Mouse (Mus musculus) kidney, postnatal 0 days (tissue): ENCODE results near the gene Lrrc45. TPM values are rescaled to one million over a fixed set of nuclear protein-coding genes. Genes with fewer than 3 reads are reported as not detected.

ENCODE experiments used
- ATAC-seq: fragments of 200-750 bp; cut with Nextera tagmentation; replicated peaks from 2 replicates; pipeline ENCODE4 v1.8.0; 2017; ENCODE audit warnings: low read depth, moderate number of reproducible peaks, moderate TSS enrichment, moderate library complexity; ENCODE audit not compliant: low FRiP score
- DNase-seq: peaks from one replicate; pipeline ENCODE4 v3.0.0-alpha.2; 2016; ENCODE audit warnings: low spot score
- H3K27ac ChIP-seq: fragments of 300-500 bp; sonication (generic); 2 replicates; pipeline ENCODE4 v1.5.1; 2014; ENCODE audit warnings: mild to moderate bottlenecking
- H3K27me3 ChIP-seq: fragments of 300-500 bp; sonication (generic); 2 replicates; pipeline ENCODE4 v1.6.1; 2014; ENCODE audit warnings: low read length, mixed read lengths; ENCODE audit not compliant: insufficient read depth
- H3K36me3 ChIP-seq: fragments of 300-500 bp; sonication (generic); 2 replicates; pipeline ENCODE4 v1.6.1; 2014; ENCODE audit warnings: low read length, mixed read lengths; ENCODE audit not compliant: insufficient read depth
- H3K4me1 ChIP-seq: fragments of 300-500 bp; sonication (generic); replicated peaks from 2 replicates; pipeline ENCODE4 v1.6.1; 2014; ENCODE audit warnings: antibody characterized with exemption, low read length, mixed read lengths; ENCODE audit not compliant: insufficient read depth
- H3K4me2 ChIP-seq: fragments of 300-500 bp; sonication (generic); 2 replicates; pipeline ENCODE4 v1.6.1; 2014; ENCODE audit warnings: mild to moderate bottlenecking, low read length, moderate library complexity, mixed read lengths
- H3K4me3 ChIP-seq: fragments of 300-500 bp; sonication (generic); replicated peaks from 2 replicates; pipeline ENCODE4 v1.5.1; 2014; ENCODE audit warnings: low read depth, low read length
- H3K9ac ChIP-seq: fragments of 300-500 bp; sonication (generic); 2 replicates; pipeline ENCODE4 v1.6.1; 2014; ENCODE audit warnings: low read depth, low read length
- H3K9me3 ChIP-seq: fragments of 300-500 bp; sonication (generic); replicated peaks from 2 replicates; pipeline ENCODE4 v1.6.1; 2016; ENCODE audit warnings: low read length, inconsistent platforms, mixed read lengths
- CTCF ChIP-seq: IDR thresholded peaks from 2 replicates; pipeline ENCODE4 v1.5.1; 2016; ENCODE audit warnings: antibody characterized with exemption, low read depth, mild to moderate bottlenecking, moderate library complexity
- WGBS: fragments of 180-500 bp; shearing (Covaris S2); extraction: QIAGEN DNeasy Blood & Tissue Kit; methylation state at CpG from one replicate; pipeline ENCODE4 v1.1.7; 2014; 5-methylcytosine and 5-hydroxymethylcytosine counted together
- polyA plus RNA-seq: library from polyadenylated mRNA; unstranded; fragments of >200 nt; fragmentation: Nextera tagmentation; extraction: Ambion mirVana; gene quantifications from 2 replicates; pipeline ENCODE4 v1.2.1, GENCODE M21; 2015

The Lrrc45 gene
- polyA plus RNA-seq, 1 experiment from 2014 or later = 31.3 TPM

DNA sequence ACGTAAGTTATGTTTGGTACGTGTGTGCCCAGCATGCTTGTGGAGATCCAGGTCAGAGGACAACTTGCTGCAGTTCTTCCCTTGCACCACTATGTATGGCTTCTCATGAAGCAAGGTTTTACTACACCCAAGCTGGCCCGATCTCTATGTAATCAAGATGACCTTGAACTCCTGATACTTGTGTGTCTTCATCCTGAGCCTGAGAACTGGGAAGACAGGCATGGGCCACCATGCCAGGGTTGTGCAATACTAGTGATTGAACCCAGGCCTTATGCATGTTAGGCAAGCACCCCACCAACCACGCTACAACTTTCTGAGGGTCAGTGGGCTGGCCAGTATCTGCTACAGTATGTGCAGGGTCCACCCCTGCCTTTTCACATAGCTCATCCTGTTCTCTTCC lies 36.8 kb upstream of the Lrrc45 start:
- peaks cover 18% of the 10 kb centered on the region; the same call in 1 of the 2 replicates for H3K36me3 ChIP-seq
- no peak overlapping the region for H3K27ac ChIP-seq

GRCm38 (mm10) chr11:120679909-120680308 lies 33.8 kb upstream of the Lrrc45 start:
- no peak overlapping the region for H3K4me2 ChIP-seq
- 79% methylated on average over 3 of the region's 3 CpGs for WGBS
- H3K36me3 ChIP-seq = peaks cover 26% of the 10 kb centered on the region; the same call in 1 of the 2 replicates
- 0 out of 2 replicates have a peak overlapping the region, but pooled peaks have one; percentile 19 for H3K27ac ChIP-seq
- TF ChIP-seq CTCF = peak; percentile 63
- ATAC-seq (peak; percentile 84), DNase-seq (peak; percentile 45)
- H3K4me1 ChIP-seq = no peaks in the 10 kb centered on the region
- H3K9me3 ChIP-seq = no peaks in the 10 kb centered on the region
- no peak overlapping the region for H3K4me3 ChIP-seq
- H3K27me3 ChIP-seq = no peaks in the 10 kb centered on the region
- H3K9ac ChIP-seq = no peak overlapping the region

More for the DNA sequence above, 36.8 kb upstream of the Lrrc45 start:
- H3K4me3 ChIP-seq = no peak overlapping the region
- TF ChIP-seq CTCF = no peak
- H3K27me3 ChIP-seq = no peaks in the 10 kb centered on the region
- DNase-seq (no peak), ATAC-seq (no peak)
- H3K4me1 ChIP-seq = no peaks in the 10 kb centered on the region
- no peak overlapping the region for H3K9ac ChIP-seq
- no peak overlapping the region for H3K4me2 ChIP-seq
- WGBS = 96% methylated on average over 4 of the region's 4 CpGs
- no peaks in the 10 kb centered on the region for H3K9me3 ChIP-seq

GRCm38 (mm10) chr11:120682683-120683082 lies 31.0 kb upstream of the Lrrc45 start:
- no peaks in the 10 kb centered on the region for H3K4me1 ChIP-seq
- no peak for DNase-seq
- no peak overlapping the region for H3K9ac ChIP-seq
- no peak overlapping the region for H3K4me3 ChIP-seq
- H3K27me3 ChIP-seq = no peaks in the 10 kb centered on the region
- H3K4me2 ChIP-seq = no peak overlapping the region
- ATAC-seq = no peak
- H3K36me3 ChIP-seq = peaks cover 34% of the 10 kb centered on the region; the same call in 1 of the 2 replicates
- no peaks in the 10 kb centered on the region for H3K9me3 ChIP-seq
- WGBS = 94% methylated on average over 5 of the region's 5 CpGs
- no peak overlapping the region for H3K27ac ChIP-seq
- no peak for TF ChIP-seq CTCF

GRCm38 (mm10) chr11:120683536-120683935 lies 30.2 kb upstream of the Lrrc45 start:
- no peak for TF ChIP-seq CTCF
- DNase-seq = no peak
- no peaks in the 10 kb centered on the region for H3K4me1 ChIP-seq
- H3K27ac ChIP-seq = no peak overlapping the region
- 90% methylated on average over 3 of the region's 3 CpGs for WGBS
- no peak overlapping the region for H3K4me2 ChIP-seq
- H3K27me3 ChIP-seq = no peaks in the 10 kb centered on the region
- no peaks in the 10 kb centered on the region for H3K9me3 ChIP-seq
- no peak for ATAC-seq
- peaks cover 33% of the 10 kb centered on the region; the same call in 1 of the 2 replicates for H3K36me3 ChIP-seq
- H3K4me3 ChIP-seq = no peak overlapping the region
- no peak overlapping the region for H3K9ac ChIP-seq

DNA sequence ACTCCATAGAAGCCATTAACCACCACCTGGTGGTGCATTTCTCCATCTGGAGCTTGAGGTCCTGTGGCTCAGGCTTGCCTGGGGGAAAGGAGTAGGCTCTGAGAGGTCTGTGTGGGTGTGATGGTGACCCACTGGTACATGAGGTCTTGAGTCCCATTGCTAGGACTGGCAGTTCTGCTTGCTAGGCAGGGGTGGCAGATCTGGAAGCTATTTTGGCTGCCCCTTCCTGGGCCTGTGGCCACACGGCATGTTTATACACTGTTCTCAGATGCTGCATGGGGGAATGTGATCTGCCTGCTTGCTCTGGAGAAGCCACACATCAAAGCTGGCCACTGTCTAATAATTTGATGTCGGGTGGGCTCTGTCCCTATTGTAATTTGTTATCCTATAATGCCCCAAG lies 29.6 kb upstream of the Lrrc45 start:
- Histone ChIP-seq H3K36me3 (peaks cover 38% of the 10 kb centered on the region; the same call in 1 of the 2 replicates), H3K27ac (no peak overlapping the region)

DNA sequence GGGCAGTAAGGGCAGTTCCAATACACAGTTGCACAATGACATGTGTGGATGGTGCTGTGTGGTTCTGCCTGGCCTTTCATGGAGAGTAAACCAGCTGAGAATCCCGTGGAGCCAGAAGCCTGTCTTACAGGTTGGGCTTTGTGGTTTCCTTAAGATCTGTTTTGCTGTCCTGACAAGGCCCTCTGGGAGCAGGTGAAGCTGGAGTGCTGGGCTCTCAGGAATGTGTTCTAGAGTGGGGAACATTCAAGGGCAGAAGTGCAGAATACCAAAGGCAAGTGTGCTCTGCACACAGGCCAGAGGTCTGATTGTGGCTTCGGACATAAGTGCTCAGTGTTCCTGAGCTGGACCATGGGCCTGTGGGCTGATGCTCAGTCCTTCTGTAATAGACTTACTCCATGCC lies 29.1 kb upstream of the Lrrc45 start:
- H3K36me3 ChIP-seq = peaks cover 39% of the 10 kb centered on the region
- DNase-seq (no peak), ATAC-seq (no peak)
- 86% methylated on average over 2 of the region's 2 CpGs for WGBS
- H3K4me2 ChIP-seq = no peak overlapping the region
- no peaks in the 10 kb centered on the region for H3K27me3 ChIP-seq
- TF ChIP-seq CTCF = no peak
- no peak overlapping the region for H3K4me3 ChIP-seq
- H3K9ac ChIP-seq = no peak overlapping the region
- no peaks in the 10 kb centered on the region for H3K9me3 ChIP-seq
- H3K4me1 ChIP-seq = no peaks in the 10 kb centered on the region
- no peak overlapping the region for H3K27ac ChIP-seq

More for the DNA sequence above, 29.6 kb upstream of the Lrrc45 start:
- DNase-seq (no peak), ATAC-seq (no peak)
- Histone ChIP-seq H3K4me3 (no peak overlapping the region), H3K4me1 (no peaks in the 10 kb centered on the region), H3K9me3 (no peaks in the 10 kb centered on the region), H3K9ac (no peak overlapping the region), H3K4me2 (no peak overlapping the region), H3K27me3 (no peaks in the 10 kb centered on the region)
- whole genome bisulfite sequencing = 69% methylated on average over 2 of the region's 2 CpGs
- no peak for TF ChIP-seq CTCF

- Histone ChIP-seq H3K4me1 (no peaks in the 10 kb centered on the region), H3K4me3 (no peak overlapping the region), H3K9me3 (no peaks in the 10 kb centered on the region), H3K36me3 (peaks cover 43% of the 10 kb centered on the region), H3K9ac (no peak overlapping the region), H3K4me2 (no peak overlapping the region), H3K27ac (no peak overlapping the region), H3K27me3 (no peaks in the 10 kb centered on the region)
- DNase-seq (no peak), ATAC-seq (no peak)
- no peak for TF ChIP-seq CTCF
- 72% methylated on average over 20 of the region's 20 CpGs for WGBS
Measured at GRCm38 (mm10) chr11:120686650-120687272, 27.0 kb upstream of the Lrrc45 start.
